Mouse (Mus musculus) lung, postnatal 0 days (tissue): ENCODE results near the gene Hcn2. TPM values are rescaled to one million over a fixed set of nuclear protein-coding genes. Genes with fewer than 3 reads are reported as not detected.

Source experiments
- ATAC-seq: fragments of 200-750 bp; cut with Nextera tagmentation; 2 replicates; pipeline ENCODE4 v1.8.0; 2017; ENCODE audit warnings: moderate library complexity
- DNase-seq: peaks from one replicate; pipeline ENCODE4 v3.0.0-alpha.2; 2016; ENCODE audit warnings: low spot score
- H3K27ac ChIP-seq: fragments of 300-500 bp; sonication (generic); 2 replicates; pipeline ENCODE4 v1.5.1; 2014; ENCODE audit warnings: antibody characterized with exemption, mild to moderate bottlenecking, low read length, mixed read lengths
- H3K27me3 ChIP-seq: fragments of 300-500 bp; sonication (generic); replicated peaks from 2 replicates; pipeline ENCODE4 v1.6.1; 2014; ENCODE audit warnings: low read length, mixed read lengths; ENCODE audit not compliant: insufficient read depth
- H3K36me3 ChIP-seq: fragments of 300-500 bp; sonication (generic); 2 replicates; pipeline ENCODE4 v1.6.1; 2014; ENCODE audit warnings: low read length, mixed read lengths; ENCODE audit not compliant: insufficient read depth
- H3K4me1 ChIP-seq: fragments of 300-500 bp; sonication (generic); 2 replicates; pipeline ENCODE4 v1.6.1; 2014; ENCODE audit warnings: antibody characterized with exemption, low read depth, low read length, mixed read lengths; ENCODE audit not compliant: insufficient read depth
- H3K4me2 ChIP-seq: fragments of 300-500 bp; sonication (generic); replicated peaks from 2 replicates; pipeline ENCODE4 v1.6.1; 2014; ENCODE audit warnings: low read depth, mild to moderate bottlenecking, low read length, moderate library complexity, mixed read lengths
- H3K4me3 ChIP-seq: fragments of 300-500 bp; sonication (generic); 2 replicates; pipeline ENCODE4 v1.5.1; 2014; ENCODE audit warnings: low read depth, low read length
- H3K9ac ChIP-seq: fragments of 300-500 bp; sonication (generic); replicated peaks from 2 replicates; pipeline ENCODE4 v1.6.1; 2014; ENCODE audit warnings: low read depth, mild to moderate bottlenecking
- H3K9me3 ChIP-seq: fragments of 300-500 bp; sonication (generic); 2 replicates; pipeline ENCODE4 v1.6.1; 2016; ENCODE audit warnings: low read length, mixed read lengths
- CTCF ChIP-seq: IDR thresholded peaks from 2 replicates; pipeline ENCODE4 v1.5.1; 2016; ENCODE audit warnings: antibody characterized with exemption, mild to moderate bottlenecking
- EP300 ChIP-seq: IDR thresholded peaks from 2 replicates; pipeline ENCODE4 v1.6.1; 2016; ENCODE audit warnings: antibody characterized with exemption, mild to moderate bottlenecking, control low read depth
- WGBS: fragments of 180-500 bp; shearing (Covaris S2); extraction: QIAGEN DNeasy Blood & Tissue Kit; methylation state at CpG from one replicate; pipeline ENCODE4 v1.1.7; 2014; 5-methylcytosine and 5-hydroxymethylcytosine counted together
- polyA plus RNA-seq: library from polyadenylated mRNA; unstranded; fragments of >200 nt; fragmentation: Nextera tagmentation; extraction: Ambion mirVana; gene quantifications from 2 replicates; pipeline ENCODE4 v1.2.1, GENCODE M21; 2015

The Hcn2 gene
- polyA plus RNA-seq, 1 experiment from 2014 or later, result 0.12 TPM

- Histone ChIP-seq H3K36me3 (peaks cover 11% of the 10 kb centered on the region), H3K9ac (peak overlapping the region; percentile 80), H3K4me3 (peak overlapping the region; percentile 65), H3K4me1 (peaks cover 24% of the 10 kb centered on the region), H3K4me2 (peak overlapping the region; percentile 58), H3K9me3 (no peaks in the 10 kb centered on the region), H3K27ac (peak overlapping the region; percentile 11; the same call in 1 of the 2 replicates), H3K27me3 (no peaks in the 10 kb centered on the region)
- WGBS, result 56% methylated on average over 5 of the region's 5 CpGs
- DNase-seq (no peak), ATAC-seq (no peak)
- TF ChIP-seq EP300 (no peak), CTCF (no peak)
These were observed 10.5 kb upstream of the Hcn2 start for GRCm38 (mm10) chr10:79705951-79706350.

GRCm38 (mm10) chr10:79706406-79707094 is 9.9 kb upstream of the Hcn2 start:
- peak overlapping the region; percentile 58 for H3K4me2 ChIP-seq
- H3K9ac ChIP-seq, result peak overlapping the region; percentile 80; the same call in 1 of the 2 replicates
- whole genome bisulfite sequencing, result 55% methylated on average over 5 of the region's 5 CpGs
- ATAC-seq (no peak), DNase-seq (no peak)
- H3K4me3 ChIP-seq, result peak overlapping the region; percentile 65
- TF ChIP-seq CTCF, result no peak
- TF ChIP-seq EP300, result no peak
- H3K9me3 ChIP-seq, result no peaks in the 10 kb centered on the region
- peaks cover 23% of the 10 kb centered on the region for H3K4me1 ChIP-seq
- H3K36me3 ChIP-seq, result peaks cover 16% of the 10 kb centered on the region
- H3K27me3 ChIP-seq, result no peaks in the 10 kb centered on the region
- H3K27ac ChIP-seq, result peak overlapping the region; percentile 11

GRCm38 (mm10) chr10:79707162-79707561 is 9.3 kb upstream of the Hcn2 start:
- Histone ChIP-seq H3K9me3 (no peaks in the 10 kb centered on the region), H3K36me3 (peaks cover 18% of the 10 kb centered on the region), H3K4me1 (peaks cover 18% of the 10 kb centered on the region), H3K4me2 (peak overlapping the region; percentile 58; the same call in 1 of the 2 replicates), H3K9ac (no peak overlapping the region), H3K4me3 (no peak overlapping the region), H3K27ac (peak overlapping the region; percentile 11; the same call in 1 of the 2 replicates), H3K27me3 (no peaks in the 10 kb centered on the region)
- ATAC-seq, result no peak
- peak; percentile 49 for DNase-seq
- TF ChIP-seq EP300 (no peak), CTCF (no peak)
- 31% methylated on average over 1 of the region's 1 CpGs for WGBS

- ATAC-seq (no peak), DNase-seq (peak; percentile 39)
- Histone ChIP-seq H3K4me1 (peaks cover 18% of the 10 kb centered on the region), H3K4me2 (no peak overlapping the region), H3K27me3 (no peaks in the 10 kb centered on the region), H3K27ac (peak overlapping the region; percentile 11; the same call in 1 of the 2 replicates), H3K4me3 (no peak overlapping the region), H3K9ac (no peak overlapping the region), H3K36me3 (peaks cover 18% of the 10 kb centered on the region), H3K9me3 (no peaks in the 10 kb centered on the region)
- 43% methylated on average over 4 of the region's 4 CpGs for WGBS
- no peak for TF ChIP-seq CTCF
- no peak for TF ChIP-seq EP300
These were observed 8.7 kb upstream of the Hcn2 start for GRCm38 (mm10) chr10:79707759-79708158.

GRCm38 (mm10) chr10:79708668-79709067 is 7.8 kb upstream of the Hcn2 start:
- peaks cover 18% of the 10 kb centered on the region for H3K4me1 ChIP-seq
- DNase-seq (no peak), ATAC-seq (no peak)
- peak overlapping the region; percentile 38; the same call in 1 of the 2 replicates for H3K27ac ChIP-seq
- H3K36me3 ChIP-seq, result peaks cover 18% of the 10 kb centered on the region
- H3K9ac ChIP-seq, result no peak overlapping the region
- WGBS, result 71% methylated on average over 21 of the region's 21 CpGs
- no peak overlapping the region for H3K4me3 ChIP-seq
- TF ChIP-seq CTCF (no peak), EP300 (no peak)
- H3K9me3 ChIP-seq, result no peaks in the 10 kb centered on the region
- H3K27me3 ChIP-seq, result no peaks in the 10 kb centered on the region
- peak overlapping the region; percentile 17; the same call in 1 of the 2 replicates for H3K4me2 ChIP-seq

- no peak overlapping the region for H3K9ac ChIP-seq
- no peaks in the 10 kb centered on the region for H3K27me3 ChIP-seq
- peaks cover 18% of the 10 kb centered on the region for H3K36me3 ChIP-seq
- ATAC-seq (no peak), DNase-seq (no peak)
- no peak overlapping the region for H3K4me3 ChIP-seq
- peak overlapping the region; percentile 17; the same call in 1 of the 2 replicates for H3K4me2 ChIP-seq
- H3K27ac ChIP-seq, result no peak overlapping the region
- WGBS, result 47% methylated on average over 7 of the region's 7 CpGs
- H3K9me3 ChIP-seq, result no peaks in the 10 kb centered on the region
- TF ChIP-seq EP300 (no peak), CTCF (no peak)
- H3K4me1 ChIP-seq, result peaks cover 18% of the 10 kb centered on the region
These were observed 7.1 kb upstream of the Hcn2 start for GRCm38 (mm10) chr10:79709307-79709706.
